Mouse (Mus musculus): Measurements from ENCODE around the gene Lbhd1.
"Not testable (repeated sequence)": the region's sequence is repeated elsewhere in the genome, so short reads cannot be mapped to it uniquely, and the experiment has no call there.

Gene Lbhd1

GRCm38 (mm10) chr19:8883616-8884015 lies at the start of gene Lbhd1, which contains the start of gene Gm49403:
Gene Lbhd1, plus strand, starts transcription at chr19:8883732.
Gene Gm49403, plus strand, starts transcription at chr19:8883930.
- DNase-seq (ENCODE audit: low spot score) = no peak

- DNase-seq (ENCODE audit: low spot score) = not testable (repeated sequence)
Measured at GRCm38 (mm10) chr19:8836327-8836726, 47.2 kb upstream of the Lbhd1 start.

DNA sequence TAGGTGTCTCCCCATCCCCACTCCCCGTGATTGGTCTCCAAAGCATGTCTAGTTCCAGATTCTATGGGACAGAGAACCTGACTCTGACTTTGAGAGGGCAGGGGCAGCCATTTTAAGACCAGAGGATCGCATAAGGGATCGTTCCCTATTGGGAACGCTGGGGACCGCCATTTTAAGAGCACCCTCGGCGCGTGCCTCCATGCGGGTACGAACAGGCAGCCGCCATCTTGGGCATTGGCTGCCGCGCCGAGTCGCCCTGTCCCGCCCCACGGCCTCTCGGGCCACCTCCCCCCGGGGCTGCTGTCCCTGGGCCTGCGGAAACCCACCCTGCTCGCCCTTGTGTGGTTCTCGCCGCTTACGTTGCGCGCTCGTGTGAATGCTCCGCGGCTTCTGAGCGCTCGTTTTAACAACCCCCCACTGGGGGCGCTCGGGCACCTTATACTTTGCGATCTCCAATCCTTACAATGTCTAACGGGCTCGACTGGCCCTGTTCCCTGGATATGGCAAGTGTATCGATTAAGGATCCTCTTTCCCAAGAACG lies 46.2 kb upstream of the Lbhd1 start, which contains the start of gene Bscl2:
Gene Bscl2, plus strand, starts transcription at position 217 of the 541 bp plus-strand sequence.
- DNase-seq (ENCODE audit: low spot score) = peak; percentile 69

- no peak for DNase-seq (ENCODE audit: low spot score)
Measured at GRCm38 (mm10) chr19:8838041-8838730, 45.3 kb upstream of the Lbhd1 start.

- no peak for DNase-seq (ENCODE audit: low spot score)
Measured at GRCm38 (mm10) chr19:8839103-8839907, 44.2 kb upstream of the Lbhd1 start, which contains the start of gene Gng3. Gene Gng3, minus strand, starts transcription at chr19:8839194.

DNA sequence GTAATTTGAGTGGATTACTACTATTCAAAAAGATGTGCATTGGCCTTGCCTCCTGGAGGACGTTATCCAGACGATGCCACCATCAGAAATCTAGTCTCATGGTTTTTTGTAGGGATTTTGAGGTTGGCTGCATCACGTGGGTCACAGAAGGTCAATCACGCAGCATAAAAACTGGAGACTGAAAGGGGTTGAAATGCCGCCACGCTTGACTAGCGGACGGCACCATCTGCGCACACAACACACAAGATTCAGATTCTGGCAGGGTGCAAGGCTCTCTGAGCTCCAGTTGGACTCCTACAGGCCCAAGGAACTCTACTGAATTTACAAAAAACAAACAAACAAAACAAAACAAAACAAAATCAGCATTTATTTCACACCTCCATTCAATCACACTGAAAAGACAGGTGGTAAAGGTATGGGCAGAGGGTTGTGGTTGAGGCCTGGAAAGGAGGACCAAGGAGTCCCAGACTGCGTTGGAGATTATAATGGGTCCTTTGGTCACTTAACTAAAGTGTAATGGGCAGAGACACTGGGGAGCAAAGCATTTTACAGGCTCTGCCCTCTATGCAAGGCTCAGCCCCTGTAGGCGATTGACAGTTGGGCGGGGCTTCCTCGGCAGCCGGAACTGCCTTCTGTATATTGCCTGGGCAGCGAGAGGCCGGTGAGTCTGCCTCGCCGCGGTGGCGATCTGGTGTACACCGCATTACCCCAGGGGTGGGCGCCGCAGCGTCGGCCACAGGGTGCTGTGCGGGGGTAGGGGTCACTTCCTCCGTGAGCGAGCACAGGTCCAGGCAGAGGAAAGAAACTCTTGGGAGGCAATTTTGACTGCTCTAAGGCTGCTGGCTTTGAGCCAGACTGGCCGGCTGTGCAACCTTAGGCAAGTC lies 43.4 kb upstream of the Lbhd1 start:
- no peak for DNase-seq (ENCODE audit: low spot score)

DNA sequence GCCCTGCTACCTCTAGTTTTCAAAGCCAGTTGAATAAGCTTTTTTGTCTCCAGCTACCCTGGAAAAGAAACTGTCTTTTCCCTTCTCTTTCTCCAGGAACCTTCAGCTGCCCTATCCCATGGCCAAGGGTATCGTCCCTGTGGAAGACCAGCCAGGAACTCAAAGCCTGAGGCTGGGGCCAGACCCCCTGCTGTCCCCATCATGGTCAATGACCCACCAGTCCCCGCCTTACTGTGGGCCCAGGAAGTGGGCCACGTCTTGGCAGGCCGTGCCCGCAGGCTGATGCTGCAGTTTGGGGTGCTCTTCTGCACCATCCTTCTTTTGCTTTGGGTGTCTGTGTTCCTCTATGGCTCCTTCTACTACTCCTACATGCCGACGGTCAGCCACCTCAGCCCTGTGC lies 42.5 kb upstream of the Lbhd1 start:
- DNase-seq (ENCODE audit: low spot score) = no peak

DNA sequence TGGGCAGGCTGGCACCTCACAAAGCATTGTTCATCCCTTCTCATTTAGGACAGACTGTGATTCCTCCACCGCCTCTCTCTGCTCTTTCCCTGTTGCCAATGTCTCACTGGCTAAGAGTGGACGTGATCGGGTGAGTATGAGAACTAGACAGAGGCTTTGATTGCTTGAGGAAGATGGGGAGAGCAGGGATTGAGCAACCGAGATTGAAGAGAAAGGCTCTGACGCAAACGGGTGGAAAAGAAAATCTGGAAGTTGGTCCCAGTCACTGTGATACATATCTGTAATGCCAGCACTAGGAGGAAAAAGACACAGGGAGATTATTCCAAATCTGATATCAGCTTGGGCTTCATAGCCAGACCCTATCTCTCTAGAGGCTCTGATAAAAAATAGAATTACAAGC lies 40.6 kb upstream of the Lbhd1 start:
- DNase-seq (ENCODE audit: low spot score) = no peak

DNA sequence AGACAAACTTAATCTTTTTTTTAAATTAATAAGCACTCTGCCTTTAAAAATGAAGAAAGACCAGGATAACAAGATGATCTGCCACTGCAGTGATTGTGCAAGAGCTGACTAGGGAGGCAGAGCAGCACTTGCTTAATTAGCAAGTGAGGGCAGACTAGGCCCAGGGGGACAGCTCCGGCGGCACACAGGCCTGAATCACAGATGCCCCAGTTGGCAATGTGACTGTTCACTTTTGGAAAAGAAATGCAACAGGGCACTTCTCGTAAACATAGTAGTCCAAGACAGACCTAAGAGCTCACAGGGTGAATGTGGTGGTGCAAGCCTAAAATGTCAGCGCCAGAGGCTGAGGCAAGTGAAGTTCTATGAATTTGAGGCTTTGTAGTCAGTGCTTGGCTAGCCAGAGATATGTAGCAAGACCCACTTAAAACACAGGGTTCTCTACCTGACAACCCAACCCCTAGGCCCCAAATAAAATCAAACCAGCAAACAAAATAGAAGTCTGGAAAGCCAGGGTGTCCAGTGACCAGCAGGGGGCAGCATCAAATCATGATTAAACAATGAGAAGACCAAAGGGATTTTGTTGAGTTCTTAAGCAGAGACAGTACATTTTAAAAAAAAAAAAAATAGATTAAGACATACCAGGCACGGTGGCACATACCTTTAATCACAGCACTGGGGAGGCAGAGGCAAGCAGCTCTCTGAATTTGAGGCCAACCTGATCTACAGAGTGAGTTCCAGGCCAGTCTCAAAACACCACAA lies 39.0 kb upstream of the Lbhd1 start:
- DNase-seq (ENCODE audit: low spot score) = peak; percentile 55

DNA sequence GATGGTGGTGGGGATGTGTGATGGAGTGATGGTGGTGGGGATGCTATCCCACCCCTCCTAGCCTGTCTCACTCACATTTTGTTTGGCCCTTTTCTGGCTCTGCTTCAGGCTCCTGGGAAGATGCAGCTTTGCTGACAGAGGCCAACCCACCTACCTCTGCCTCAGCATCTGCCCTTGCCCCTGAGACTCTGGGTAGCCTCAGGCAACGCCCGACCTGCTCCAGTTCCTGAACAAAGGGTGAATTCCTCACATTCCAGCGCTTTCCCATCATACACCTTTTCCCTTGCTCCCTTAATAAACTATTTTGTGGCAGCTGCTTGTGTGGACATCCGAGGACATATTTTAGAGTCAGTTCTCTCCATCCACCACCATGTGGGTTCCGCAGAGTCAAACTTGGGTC lies 35.2 kb upstream of the Lbhd1 start:
- DNase-seq (ENCODE audit: low spot score) = no peak

DNA sequence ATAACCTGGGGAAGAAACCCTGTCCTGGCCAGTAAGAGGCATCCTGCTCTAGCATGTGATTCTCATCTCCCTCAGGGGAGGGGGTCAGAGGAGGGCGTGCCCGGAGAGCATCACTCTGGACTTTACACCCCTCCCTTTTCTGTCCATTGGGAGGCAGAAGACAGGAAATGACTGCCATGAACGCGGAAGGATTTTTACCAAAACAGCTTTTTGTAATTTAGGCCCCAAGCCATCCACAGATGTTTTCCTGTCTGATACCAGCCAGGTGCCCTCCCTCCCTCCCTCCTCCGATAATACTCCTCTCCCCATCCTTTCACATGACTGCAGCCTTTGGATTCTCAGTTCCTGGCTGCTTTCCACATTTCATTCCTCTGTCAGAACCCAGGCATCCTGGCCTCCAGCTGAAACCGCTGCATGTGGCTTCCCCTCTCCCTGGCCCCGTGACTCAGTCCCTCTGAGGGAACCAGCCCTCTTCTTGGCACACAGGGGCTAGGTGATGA lies 33.1 kb upstream of the Lbhd1 start, which contains the start of gene Lrrn4cl:
Gene Lrrn4cl, plus strand, starts transcription at position 367 of the 500 bp plus-strand sequence.
- DNase-seq (ENCODE audit: low spot score) = no peak

- DNase-seq (ENCODE audit: low spot score) = no peak
Measured at GRCm38 (mm10) chr19:8851639-8852038, 31.9 kb upstream of the Lbhd1 start.

DNA sequence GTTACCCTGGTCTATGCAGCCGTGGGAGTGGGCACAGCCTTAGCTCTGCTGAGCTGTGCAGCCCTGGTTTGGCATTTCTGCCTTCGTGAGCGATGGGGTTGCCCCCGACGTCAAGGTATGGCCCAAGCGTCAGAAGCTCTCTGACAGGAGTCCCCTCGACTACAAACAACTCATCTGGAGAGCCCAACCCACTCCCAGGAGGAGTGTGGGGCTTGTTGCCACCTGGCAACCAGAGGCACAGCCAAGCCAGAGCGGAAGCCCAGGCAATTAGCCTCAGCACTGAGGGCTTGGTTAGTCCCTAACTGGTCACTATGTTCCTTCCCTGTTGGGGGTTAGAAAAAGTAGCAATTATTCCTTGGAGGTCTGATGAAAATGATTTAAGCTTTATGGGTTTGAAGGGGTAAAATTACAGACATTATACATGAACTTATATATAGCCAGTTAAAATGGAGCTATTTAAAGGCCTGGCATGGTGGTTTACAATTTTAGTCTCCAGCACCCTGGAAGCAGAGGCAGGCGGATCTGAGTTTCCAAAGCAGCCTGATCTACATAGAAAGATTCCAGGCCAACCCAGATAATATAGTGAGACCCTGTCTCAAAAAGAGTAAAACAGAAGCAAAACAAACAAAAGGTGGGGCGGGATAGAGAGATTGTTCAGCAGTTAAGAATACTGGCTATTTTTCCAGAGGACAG lies 31.1 kb upstream of the Lbhd1 start:
- no peak for DNase-seq (ENCODE audit: low spot score)

DNA sequence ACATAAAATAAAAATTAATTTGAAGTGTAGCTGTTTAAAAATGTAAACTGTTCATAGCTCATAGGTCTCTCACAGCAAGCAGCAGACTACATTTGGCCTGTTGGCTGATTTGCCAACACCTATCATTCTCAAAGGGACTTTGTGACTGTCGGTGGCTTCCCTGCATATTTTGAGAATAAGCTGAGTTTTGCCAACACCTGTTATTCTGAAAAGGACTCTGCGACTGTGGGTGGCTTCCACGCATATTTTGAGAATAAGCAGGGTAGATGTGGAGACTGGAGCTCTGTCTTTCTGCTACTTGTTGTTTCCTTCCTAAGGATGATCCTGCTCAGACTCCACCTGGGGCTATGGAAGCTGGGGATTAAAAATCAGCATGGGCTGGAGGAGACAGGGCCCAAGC lies 30.4 kb upstream of the Lbhd1 start:
- no peak for DNase-seq (ENCODE audit: low spot score)

DNA sequence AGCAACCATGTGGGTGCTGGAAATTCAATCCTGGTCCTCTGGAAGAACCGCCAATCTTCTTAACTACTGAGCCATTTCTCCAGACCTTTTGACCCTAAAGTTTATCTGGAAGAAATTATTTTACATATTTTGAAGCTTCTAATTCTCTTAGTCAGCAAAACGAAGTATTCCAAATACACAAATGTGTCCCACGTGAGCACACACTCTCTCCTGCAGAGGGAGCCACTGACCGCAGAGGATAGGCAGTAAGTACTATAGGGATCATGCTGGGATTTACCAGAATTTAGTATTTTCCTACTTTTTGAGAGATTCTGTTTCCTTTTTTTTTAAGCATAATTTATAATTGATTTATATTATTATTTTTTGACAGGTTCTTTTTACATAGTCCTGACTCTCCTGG lies 25.8 kb upstream of the Lbhd1 start:
- no peak for DNase-seq (ENCODE audit: low spot score)

DNA sequence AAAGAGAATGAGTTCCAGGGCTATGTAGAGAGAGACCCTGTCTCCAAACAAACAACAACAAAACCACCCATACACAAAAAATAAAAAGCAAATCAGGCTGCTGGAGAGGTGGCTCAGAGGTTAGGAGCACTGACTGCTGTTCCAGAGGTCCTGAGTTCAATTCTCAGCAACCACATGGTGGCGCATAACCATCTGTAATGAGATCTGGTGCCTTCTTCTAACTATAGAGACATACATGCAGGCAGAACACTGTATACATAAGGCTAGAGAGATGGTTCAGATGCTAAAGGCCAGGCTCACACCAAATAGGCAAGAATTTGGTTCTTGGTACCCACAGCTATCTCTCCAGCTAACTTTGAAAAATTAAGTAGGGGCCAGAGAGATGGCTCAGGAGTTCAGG lies 24.5 kb upstream of the Lbhd1 start:
- DNase-seq (ENCODE audit: low spot score) = no peak

DNA sequence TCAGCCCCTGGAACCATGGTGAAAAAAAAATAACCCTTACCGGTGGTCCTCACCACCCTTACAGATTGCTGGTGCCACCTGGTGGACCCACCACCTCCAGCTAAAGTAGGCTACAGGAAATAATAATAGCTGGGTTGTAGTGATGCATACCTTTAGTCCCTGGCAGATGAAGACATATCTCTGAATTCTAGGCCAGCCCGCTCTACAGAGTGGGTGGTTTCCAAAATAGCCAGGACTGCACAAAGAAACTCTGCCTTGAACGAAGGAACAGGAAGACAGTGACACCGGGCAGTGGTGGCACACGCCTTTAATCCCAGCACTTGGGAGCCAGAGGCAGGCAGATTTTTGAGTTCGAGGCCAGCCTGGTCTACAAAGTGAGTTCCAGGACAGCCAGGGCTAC lies 19.3 kb upstream of the Lbhd1 start:
- no peak for DNase-seq (ENCODE audit: low spot score)

DNA sequence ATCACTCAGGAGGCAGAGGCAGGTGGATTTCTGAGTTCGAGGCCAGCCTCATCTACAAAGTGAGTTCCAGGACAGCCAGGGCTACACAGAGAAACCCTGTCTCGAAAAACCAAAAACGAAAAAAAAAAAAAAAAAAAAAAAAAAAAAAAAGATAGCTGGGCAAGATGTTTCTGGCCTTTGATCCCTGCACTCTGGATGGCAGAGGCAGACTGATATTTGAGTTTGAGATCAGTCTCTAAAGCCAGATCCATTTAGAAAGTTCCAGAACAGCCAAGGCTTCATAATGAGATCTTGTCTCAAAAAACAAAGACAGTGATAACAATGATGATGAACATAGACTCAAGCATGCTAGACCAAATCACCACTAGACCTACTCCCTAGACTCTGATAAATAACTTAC lies 13.2 kb upstream of the Lbhd1 start:
- DNase-seq (ENCODE audit: low spot score) = not testable (repeated sequence)

DNA sequence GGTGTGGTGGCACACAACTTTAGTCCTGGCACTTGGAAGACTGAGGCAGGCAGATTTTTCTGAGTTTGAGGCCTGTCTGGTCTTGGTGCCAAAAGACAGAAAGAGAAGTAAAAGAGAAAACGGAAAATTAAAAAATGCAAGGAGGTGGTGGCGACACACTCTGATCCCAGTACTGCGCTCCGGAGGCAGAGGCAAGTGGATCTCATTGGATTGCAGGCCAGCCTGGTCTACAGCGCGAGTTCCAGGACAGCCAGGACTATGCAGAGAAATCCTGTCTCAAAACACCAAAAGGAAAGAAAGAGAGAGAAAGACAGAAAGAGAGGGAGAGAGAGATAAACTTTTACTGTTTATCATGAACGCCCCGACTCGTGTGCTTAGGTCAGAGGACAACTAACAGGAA lies 12.7 kb upstream of the Lbhd1 start:
- DNase-seq (ENCODE audit: low spot score) = no peak

Data from ovary, postnatal 10 days (tissue).